Mouse (Mus musculus) limb, embryonic 14.5 days (tissue): ENCODE results near the gene Mef2c. TPM values are rescaled to one million over a fixed set of nuclear protein-coding genes. Genes with fewer than 3 reads are reported as not detected.

Source experiments
- ATAC-seq: fragments of 200-750 bp; cut with Nextera tagmentation; 2 replicates; pipeline ENCODE4 v1.8.0; 2017; ENCODE audit warnings: low read depth, moderate number of reproducible peaks, moderate TSS enrichment; ENCODE audit not compliant: low FRiP score
- DNase-seq: peaks from one replicate; pipeline ENCODE4 v3.0.0-alpha.2; 2015; ENCODE audit warnings: low spot score
- H3K27ac ChIP-seq: fragments of 300-500 bp; sonication (generic); replicated peaks from 2 replicates; pipeline ENCODE4 v1.5.1; 2014; ENCODE audit warnings: low read depth, mild to moderate bottlenecking, low read length, moderate library complexity, mixed read lengths
- H3K27me3 ChIP-seq: fragments of 300-500 bp; sonication (generic); 2 replicates; pipeline ENCODE4 v1.6.1; 2014; ENCODE audit warnings: low read length, mixed read lengths; ENCODE audit not compliant: control insufficient read depth, insufficient read depth
- H3K36me3 ChIP-seq: fragments of 300-500 bp; sonication (generic); 2 replicates; pipeline ENCODE4 v1.6.1; 2014; ENCODE audit warnings: mild to moderate bottlenecking, low read length, moderate library complexity, mixed read lengths; ENCODE audit not compliant: control insufficient read depth, insufficient read depth
- H3K4me1 ChIP-seq: fragments of 300-500 bp; sonication (generic); 2 replicates; pipeline ENCODE4 v1.6.1; 2014; ENCODE audit warnings: antibody characterized with exemption, low read length, mixed read lengths; ENCODE audit not compliant: control insufficient read depth, insufficient read depth
- H3K4me2 ChIP-seq: fragments of 300-500 bp; sonication (generic); replicated peaks from 2 replicates; pipeline ENCODE4 v1.6.1; 2014; ENCODE audit warnings: low read depth, mild to moderate bottlenecking, low read length, moderate library complexity; ENCODE audit not compliant: severe bottlenecking
- H3K4me3 ChIP-seq: fragments of 300-500 bp; sonication (generic); replicated peaks from 2 replicates; pipeline ENCODE4 v1.5.1; 2014; ENCODE audit warnings: low read length
- H3K9ac ChIP-seq: fragments of 300-500 bp; sonication (generic); 2 replicates; pipeline ENCODE4 v1.6.1; 2014; ENCODE audit warnings: mild to moderate bottlenecking, low read depth, low read length, moderate library complexity; ENCODE audit not compliant: severe bottlenecking
- H3K9me3 ChIP-seq: fragments of 300-500 bp; sonication (generic); 2 replicates; pipeline ENCODE4 v1.6.1; 2016; ENCODE audit warnings: low read length; ENCODE audit not compliant: control insufficient read depth
- POLR2A ChIP-seq: fragments of 200-500 bp; IDR thresholded peaks from 2 replicates; pipeline ENCODE4 v1.8.0; 2012; ENCODE audit warnings: inconsistent platforms, mild to moderate bottlenecking, moderate library complexity, borderline replicate concordance; ENCODE audit not compliant: insufficient read depth, insufficient read length; ENCODE audit errors: extremely low read depth
- WGBS: fragments of 180-500 bp; shearing (Covaris S2); extraction: QIAGEN DNeasy Blood & Tissue Kit; methylation state at CpG from one replicate; pipeline ENCODE4 v1.1.7; 2014; 5-methylcytosine and 5-hydroxymethylcytosine counted together
- polyA plus RNA-seq, 2 experiments: library from polyadenylated mRNA; depleted of rRNA in 1 of 2; stranded (reverse) in 1 of 2; unstranded in 1 of 2; fragments of >200 nt; fragmentation: Nextera tagmentation in 1 of 2; extraction: Ambion mirVana in 1 of 2; gene quantifications; 2 replicates each; pipeline versions ENCODE4 v1.2.1 to v1.2.3; 2012 to 2014

Mef2c gene
- polyA plus RNA-seq, 2 experiments: 50.0 to 158 TPM

GRCm38 (mm10) chr13:83667051-83667450 lies 163.2 kb downstream of the Mef2c start:
- no peak overlapping the region for H3K4me3 ChIP-seq
- no peaks in the 10 kb centered on the region for H3K27me3 ChIP-seq
- no peaks in the 10 kb centered on the region for H3K9me3 ChIP-seq
- ATAC-seq (no peak), DNase-seq (no peak)
- no peak overlapping the region for H3K9ac ChIP-seq
- H3K36me3 ChIP-seq: no peaks in the 10 kb centered on the region
- 84% methylated on average over 3 of the region's 3 CpGs for WGBS
- H3K4me2 ChIP-seq: no peak overlapping the region
- H3K4me1 ChIP-seq: no peaks in the 10 kb centered on the region
- no peak overlapping the region for H3K27ac ChIP-seq
- no peak for TF ChIP-seq POLR2A

GRCm38 (mm10) chr13:83707611-83708010 lies 203.8 kb downstream of the Mef2c start:
- 70% methylated on average over 2 of the region's 2 CpGs for WGBS
- no peak for TF ChIP-seq POLR2A
- DNase-seq (no peak), ATAC-seq (no peak)
- peaks cover 6% of the 10 kb centered on the region for H3K27me3 ChIP-seq
- H3K9me3 ChIP-seq: no peaks in the 10 kb centered on the region
- H3K27ac ChIP-seq: no peak overlapping the region
- H3K9ac ChIP-seq: no peak overlapping the region
- H3K4me1 ChIP-seq: no peaks in the 10 kb centered on the region
- H3K36me3 ChIP-seq: no peaks in the 10 kb centered on the region
- no peak overlapping the region for H3K4me3 ChIP-seq
- no peak overlapping the region for H3K4me2 ChIP-seq

GRCm38 (mm10) chr13:83712778-83713380 lies 209.0 kb downstream of the Mef2c start:
- ATAC-seq: no peak

GRCm38 (mm10) chr13:83713661-83714291 lies 209.9 kb downstream of the Mef2c start:
- Histone ChIP-seq H3K9me3 (no peaks in the 10 kb centered on the region), H3K36me3 (no peaks in the 10 kb centered on the region), H3K27me3 (peaks cover 66% of the 10 kb centered on the region), H3K4me1 (no peaks in the 10 kb centered on the region), H3K4me2 (no peak overlapping the region), H3K4me3 (no peak overlapping the region), H3K9ac (no peak overlapping the region), H3K27ac (no peak overlapping the region)
- WGBS: 3% methylated on average over 19 of the region's 19 CpGs
- DNase-seq (no peak), ATAC-seq (no peak)
- no peak for TF ChIP-seq POLR2A

More at GRCm38 (mm10) chr13:83712778-83713380, 209.0 kb downstream of the Mef2c start:
- no peak overlapping the region for H3K4me2 ChIP-seq
- 17% methylated on average over 5 of the region's 5 CpGs for WGBS
- no peaks in the 10 kb centered on the region for H3K9me3 ChIP-seq
- no peak for TF ChIP-seq POLR2A
- peaks cover 57% of the 10 kb centered on the region for H3K27me3 ChIP-seq
- DNase-seq: no peak
- no peak overlapping the region for H3K9ac ChIP-seq
- H3K27ac ChIP-seq: no peak overlapping the region
- no peaks in the 10 kb centered on the region for H3K4me1 ChIP-seq
- H3K4me3 ChIP-seq: no peak overlapping the region
- H3K36me3 ChIP-seq: no peaks in the 10 kb centered on the region

- 2% methylated on average over 22 of the region's 22 CpGs for WGBS
- H3K9ac ChIP-seq: no peak overlapping the region
- ATAC-seq: peak; percentile 77
- H3K4me1 ChIP-seq: no peaks in the 10 kb centered on the region
- H3K27ac ChIP-seq: no peak overlapping the region
- no peak for TF ChIP-seq POLR2A
- peak overlapping the region; percentile 43 for H3K4me2 ChIP-seq
- peak; percentile 50 for DNase-seq
- peak overlapping the region; percentile 32 for H3K4me3 ChIP-seq
- H3K9me3 ChIP-seq: no peaks in the 10 kb centered on the region
- H3K36me3 ChIP-seq: no peaks in the 10 kb centered on the region
- peaks cover 75% of the 10 kb centered on the region for H3K27me3 ChIP-seq
Measured at GRCm38 (mm10) chr13:83714466-83715307, 210.9 kb downstream of the Mef2c start.
